Mouse (Mus musculus) stomach, embryonic 14.5 days (tissue): ENCODE results near the gene Tnk1. TPM values are rescaled to one million over a fixed set of nuclear protein-coding genes. Genes with fewer than 3 reads are reported as not detected.
A peak's percentile ranks its signal among the peaks of the same experiment; 100 is the strongest.

ENCODE experiments used
- ATAC-seq: fragments of 200-750 bp; cut with Nextera tagmentation; 2 replicates; pipeline ENCODE4 v1.8.0; 2017; ENCODE audit warnings: low read depth, moderate TSS enrichment; ENCODE audit not compliant: insufficient number of reproducible peaks, insufficient read depth, low FRiP score
- H3K27ac ChIP-seq: fragments of 300-500 bp; sonication (generic); 2 replicates; pipeline ENCODE4 v1.5.1; 2014; ENCODE audit warnings: mild to moderate bottlenecking, low read length, moderate library complexity, mixed read lengths
- H3K27me3 ChIP-seq: fragments of 300-500 bp; sonication (generic); 2 replicates; pipeline ENCODE4 v1.6.1; 2014; ENCODE audit warnings: low read length, control low read depth, mixed read lengths; ENCODE audit not compliant: control insufficient read depth, insufficient read depth
- H3K36me3 ChIP-seq: fragments of 300-500 bp; sonication (generic); 2 replicates; pipeline ENCODE4 v1.6.1; 2014; ENCODE audit warnings: mild to moderate bottlenecking, control low read depth, low read length, moderate library complexity, mixed read lengths; ENCODE audit not compliant: control insufficient read depth, insufficient read depth
- H3K4me1 ChIP-seq: fragments of 300-500 bp; sonication (generic); 2 replicates; pipeline ENCODE4 v1.6.1; 2014; ENCODE audit warnings: low read length, control low read depth, mixed read lengths; ENCODE audit not compliant: control insufficient read depth, insufficient read depth
- H3K4me2 ChIP-seq: fragments of 300-500 bp; sonication (generic); replicated peaks from 2 replicates; pipeline ENCODE4 v1.6.1; 2014; ENCODE audit warnings: low read depth, low read length, control low read depth
- H3K4me3 ChIP-seq: fragments of 300-500 bp; sonication (generic); 2 replicates; pipeline ENCODE4 v1.5.1; 2014; ENCODE audit warnings: low read depth, low read length, control low read depth
- H3K9ac ChIP-seq: fragments of 300-500 bp; sonication (generic); replicated peaks from 2 replicates; pipeline ENCODE4 v1.6.1; 2014; ENCODE audit warnings: low read depth, mild to moderate bottlenecking, control low read depth, low read length, moderate library complexity, mixed read lengths
- H3K9me3 ChIP-seq: fragments of 300-500 bp; sonication (generic); 2 replicates; pipeline ENCODE4 v1.6.1; 2016; ENCODE audit warnings: low read depth, low read length, control low read depth; ENCODE audit not compliant: control insufficient read depth
- WGBS: fragments of 180-500 bp; shearing (Covaris S2); extraction: QIAGEN DNeasy Blood & Tissue Kit; methylation state at CpG from one replicate; pipeline ENCODE4 v1.1.7; 2014; 5-methylcytosine and 5-hydroxymethylcytosine counted together
- polyA plus RNA-seq: library from polyadenylated mRNA; unstranded; fragments of >200 nt; fragmentation: Nextera tagmentation; extraction: Ambion mirVana; gene quantifications from 2 replicates; pipeline ENCODE4 v1.2.1, GENCODE M21; 2014

Tnk1 gene
- polyA plus RNA-seq, 1 experiment from 2014 or later: 11.1 TPM

GRCm38 (mm10) chr11:69838714-69839104 lies 19.8 kb downstream of the Tnk1 start:
- H3K4me3 ChIP-seq: peak overlapping the region; percentile 74
- peak overlapping the region; percentile 62 for H3K27ac ChIP-seq
- H3K9me3 ChIP-seq: no peaks in the 10 kb centered on the region
- no peaks in the 10 kb centered on the region for H3K27me3 ChIP-seq
- 0 out of 2 replicates have a peak, but pooled peaks cover 2% of the 10 kb centered on the region for H3K36me3 ChIP-seq
- peak overlapping the region; percentile 64 for H3K4me2 ChIP-seq
- H3K4me1 ChIP-seq: peaks cover 27% of the 10 kb centered on the region
- no peak for ATAC-seq
- 2% methylated on average over 7 of the region's 7 CpGs for WGBS
- H3K9ac ChIP-seq: peak overlapping the region; percentile 22; the same call in 1 of the 2 replicates

GRCm38 (mm10) chr11:69837952-69838713 lies 20.4 kb downstream of the Tnk1 start, which contains the start of gene Tmem256:
Gene Tmem256, plus strand, starts transcription at chr11:69838514.
- ATAC-seq: peak; percentile 90
- Histone ChIP-seq H3K9me3 (no peaks in the 10 kb centered on the region), H3K9ac (peak within 1 kb of the TSS; percentile 69), H3K36me3 (peaks cover 6% of the 10 kb centered on the region; the same call in 1 of the 2 replicates), H3K4me3 (peak within 1 kb of the TSS; percentile 74), H3K27ac (peak within 1 kb of the TSS; percentile 89), H3K27me3 (no peaks in the 10 kb centered on the region), H3K4me2 (peak within 1 kb of the TSS; percentile 64), H3K4me1 (peaks cover 28% of the 10 kb centered on the region)
- 0% methylated on average over 34 of the region's 34 CpGs for WGBS

DNA sequence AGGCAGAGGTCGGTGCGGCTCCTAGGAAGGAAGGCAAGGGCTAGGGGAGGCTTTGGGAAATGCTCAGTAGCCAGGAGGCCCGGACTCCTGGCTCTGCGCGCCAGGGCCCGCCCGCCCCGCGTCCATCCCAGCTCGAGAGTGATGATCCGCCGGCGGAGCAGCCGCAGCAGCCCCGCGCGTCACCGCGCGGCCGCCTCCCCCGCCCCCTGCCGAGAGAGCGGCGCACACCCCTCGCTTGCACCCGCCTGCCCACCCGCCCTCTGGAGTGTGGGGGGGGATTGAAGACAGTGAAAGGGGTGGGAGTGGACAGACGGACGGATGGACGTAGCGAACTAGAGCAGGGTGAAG lies 21.0 kb downstream of the Tnk1 start, which contains the start of gene Nlgn2:
TSS of gene Nlgn2 (minus strand) at position 181 of the 348 bp plus-strand sequence.
- Histone ChIP-seq H3K4me2 (peak within 1 kb of the TSS; percentile 64), H3K27ac (peak within 1 kb of the TSS; percentile 89), H3K27me3 (no peaks in the 10 kb centered on the region), H3K4me3 (peak within 1 kb of the TSS; percentile 74), H3K9me3 (no peaks in the 10 kb centered on the region), H3K9ac (peak within 1 kb of the TSS; percentile 69), H3K36me3 (peaks cover 12% of the 10 kb centered on the region; the same call in 1 of the 2 replicates), H3K4me1 (peaks cover 28% of the 10 kb centered on the region)
- 0% methylated on average over 11 of the region's 32 CpGs for WGBS
- ATAC-seq: peak; percentile 56; the same call in 1 of the 2 replicates

DNA sequence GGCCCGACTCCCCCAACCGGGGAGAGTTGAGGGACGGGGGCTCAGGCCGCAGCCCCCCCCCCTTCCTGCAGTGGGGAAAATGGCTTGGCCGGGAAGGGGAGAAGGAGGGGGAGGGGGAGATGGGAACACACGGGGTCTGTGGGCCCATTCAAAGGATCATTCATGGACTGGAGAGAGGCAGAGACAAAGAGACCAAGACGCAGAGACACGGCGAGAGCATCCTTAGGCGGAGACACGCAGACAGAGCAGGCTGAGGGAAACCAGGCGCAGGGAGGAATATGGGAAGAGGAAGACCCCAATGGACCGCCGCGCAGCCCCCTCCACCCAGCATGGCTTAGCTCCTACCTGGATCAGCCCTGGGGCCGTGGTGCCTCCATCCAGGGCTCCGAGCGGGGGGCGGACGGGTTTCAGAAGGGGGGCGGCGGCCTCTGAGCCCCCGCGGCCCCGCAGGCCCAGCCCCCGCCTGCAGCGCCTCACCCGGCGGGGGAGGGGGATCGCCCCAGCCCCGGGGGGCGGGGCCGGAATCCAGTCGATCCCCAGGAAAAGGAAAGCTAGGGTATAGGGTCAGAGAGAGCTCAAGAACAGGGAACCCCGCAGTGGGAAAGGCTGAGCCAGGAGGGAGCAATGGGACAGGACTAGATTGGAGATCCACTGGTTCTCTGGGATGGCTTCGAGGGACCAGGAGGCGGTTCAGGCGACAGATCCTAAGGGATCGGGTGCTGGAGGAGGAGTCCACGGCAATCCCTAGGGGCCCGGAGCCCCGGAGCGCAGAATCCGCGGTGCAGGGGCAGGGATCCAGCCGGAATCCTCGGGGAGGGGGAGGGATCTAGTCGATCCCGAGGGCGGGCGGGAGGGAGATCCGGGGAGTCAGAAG lies 21.6 kb downstream of the Tnk1 start:
- H3K27me3 ChIP-seq: no peaks in the 10 kb centered on the region
- peak overlapping the region; percentile 63 for H3K4me2 ChIP-seq
- WGBS: 1% methylated on average over 45 of the region's 52 CpGs
- H3K9ac ChIP-seq: peak overlapping the region; percentile 69
- H3K9me3 ChIP-seq: no peaks in the 10 kb centered on the region
- H3K36me3 ChIP-seq: peaks cover 17% of the 10 kb centered on the region; the same call in 1 of the 2 replicates
- peak overlapping the region; percentile 74 for H3K4me3 ChIP-seq
- H3K4me1 ChIP-seq: peaks cover 28% of the 10 kb centered on the region
- ATAC-seq: 0 out of 2 replicates have a peak, but pooled peaks have one; percentile 1
- peak overlapping the region; percentile 89 for H3K27ac ChIP-seq

- no peak for ATAC-seq
- H3K9me3 ChIP-seq: no peaks in the 10 kb centered on the region
- H3K4me1 ChIP-seq: peaks cover 28% of the 10 kb centered on the region
- H3K9ac ChIP-seq: no peak overlapping the region
- H3K4me2 ChIP-seq: peak overlapping the region; percentile 63
- no peaks in the 10 kb centered on the region for H3K27me3 ChIP-seq
- WGBS: 15% methylated on average over 4 of the region's 4 CpGs
- H3K27ac ChIP-seq: no peak overlapping the region
- peak overlapping the region; percentile 74 for H3K4me3 ChIP-seq
- peaks cover 17% of the 10 kb centered on the region; the same call in 1 of the 2 replicates for H3K36me3 ChIP-seq
These were observed 22.6 kb downstream of the Tnk1 start for GRCm38 (mm10) chr11:69835966-69836335.

DNA sequence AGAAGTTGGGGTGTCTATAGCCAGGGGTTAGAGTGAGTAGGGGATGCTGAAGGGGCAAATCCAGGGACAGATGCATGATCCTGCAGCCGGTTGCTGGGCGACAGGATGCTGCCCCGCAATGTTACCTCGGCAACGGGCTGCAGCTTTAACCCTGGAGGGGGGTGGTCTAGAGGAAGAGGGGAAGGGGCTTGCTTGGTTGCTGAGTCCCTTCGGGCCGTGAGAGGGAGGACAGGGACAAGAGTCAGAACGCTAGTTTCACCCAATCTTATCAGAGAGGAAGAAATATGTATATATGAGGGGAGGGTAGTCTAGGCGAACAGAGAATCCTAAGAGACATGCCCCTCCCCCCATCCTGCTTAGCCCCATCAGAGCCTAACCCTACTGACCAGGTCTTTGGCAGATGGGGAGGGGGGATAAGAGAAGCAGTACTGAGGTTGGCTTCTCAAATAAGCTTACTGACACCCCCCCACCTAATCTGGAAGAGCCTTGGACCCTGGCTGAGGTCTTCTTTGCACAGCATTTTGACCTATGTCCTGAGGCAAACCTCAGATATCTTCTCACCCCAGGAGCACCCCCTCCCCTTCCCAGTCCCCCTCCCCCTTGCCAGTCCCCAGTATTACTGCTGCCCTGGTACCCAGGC lies 23.1 kb downstream of the Tnk1 start:
- WGBS: 18% methylated on average over 9 of the region's 9 CpGs

GRCm38 (mm10) chr11:69834001-69834549 lies 24.5 kb downstream of the Tnk1 start:
- ATAC-seq: no peak
- Histone ChIP-seq H3K9ac (peak overlapping the region; percentile 31), H3K9me3 (no peaks in the 10 kb centered on the region), H3K27ac (no peak overlapping the region), H3K4me3 (peak overlapping the region; percentile 33), H3K4me1 (peaks cover 28% of the 10 kb centered on the region), H3K27me3 (no peaks in the 10 kb centered on the region), H3K4me2 (peak overlapping the region; percentile 63), H3K36me3 (peaks cover 20% of the 10 kb centered on the region; the same call in 1 of the 2 replicates)
- 7% methylated on average over 42 of the region's 48 CpGs for WGBS

More for the DNA sequence above, 23.1 kb downstream of the Tnk1 start:
- Histone ChIP-seq H3K9me3 (no peaks in the 10 kb centered on the region), H3K4me2 (peak overlapping the region; percentile 63), H3K9ac (no peak overlapping the region), H3K36me3 (peaks cover 17% of the 10 kb centered on the region; the same call in 1 of the 2 replicates), H3K27ac (no peak overlapping the region), H3K4me1 (peaks cover 28% of the 10 kb centered on the region), H3K27me3 (no peaks in the 10 kb centered on the region), H3K4me3 (peak overlapping the region; percentile 74)
- no peak for ATAC-seq
